Comparison of ENCODE assay signal across 9 mouse cellular contexts in the genomic region with DNA sequence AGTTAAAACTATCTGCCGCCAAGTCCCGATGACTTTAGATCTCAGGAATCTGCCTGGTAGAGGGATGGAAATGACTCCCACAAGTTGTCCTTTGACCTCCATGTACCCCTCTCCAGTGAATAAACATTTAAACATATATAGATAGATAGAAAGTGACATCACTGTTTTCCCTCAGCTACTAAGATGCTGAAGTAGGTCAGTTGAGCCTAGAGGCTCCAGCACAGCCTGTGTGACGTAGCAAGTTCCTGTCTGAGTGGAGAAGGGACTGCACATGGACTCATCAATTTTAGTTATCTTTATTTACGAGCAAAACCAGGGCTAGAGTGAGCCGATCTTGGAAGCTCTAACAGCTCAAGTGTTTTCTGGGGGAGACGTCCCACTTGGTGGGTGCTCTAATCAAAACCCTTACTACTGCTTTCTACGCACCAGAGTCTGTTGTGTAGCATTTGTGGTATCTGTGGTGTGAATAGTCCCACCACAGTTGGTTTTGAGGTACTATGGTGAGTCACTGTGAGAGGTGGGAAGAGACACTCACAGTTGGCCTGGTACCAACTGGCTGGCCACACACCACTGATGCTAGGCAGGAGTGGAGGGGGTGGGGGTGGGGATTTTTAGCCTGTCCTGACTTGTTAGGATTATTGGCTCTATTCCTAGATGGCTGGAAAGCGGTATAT. TPM values are rescaled to one million over a fixed set of nuclear protein-coding genes. Genes with fewer than 3 reads are reported as not detected.
DNase-seq lines count a peak whose midpoint lies in the region; ATAC-seq lines count a peak whose summit lies in the region.
"Had no signal": no experiment of that assay in that cellular context is flagged by ENCODE, and none has a peak within 500 bp of the region (broad histone marks: within the 10 kb centered on the region; RNA-seq: fewer than 3 reads in every experiment).

No protein-coding gene starts in this region.

- 88% methylated on average over 8 of the region's 8 CpGs for WGBS in forebrain, embryonic 10.5 days
- 91% methylated on average over 8 of the region's 8 CpGs for whole genome bisulfite sequencing in forebrain, embryonic 15.5 days
- WGBS in lung, embryonic 15.5 days, result 37% methylated on average over 8 of the region's 8 CpGs
- 42% methylated on average over 8 of the region's 8 CpGs for WGBS in stomach, embryonic 14.5 days

- H3K27ac ChIP-seq in forebrain, embryonic 10.5 days, result 0 out of 2 replicates have a peak overlapping the region, but pooled peaks have one; percentile 22
- H3K27ac ChIP-seq in forebrain, embryonic 15.5 days (replicated peaks), result no peak overlapping the region
- H3K27ac ChIP-seq in lung, embryonic 15.5 days, result peak overlapping the region; percentile 41
- peak overlapping the region; percentile 75; the same call in 1 of the 2 replicates for H3K27ac ChIP-seq in stomach, embryonic 14.5 days (ENCODE audit: low read length)

- H3K27me3 ChIP-seq in forebrain, embryonic 10.5 days (ENCODE audit: poor library complexity, severe bottlenecking), result no peaks in the 10 kb centered on the region
- H3K27me3 ChIP-seq in forebrain, embryonic 15.5 days, result no peaks in the 10 kb centered on the region
- no peaks in the 10 kb centered on the region for H3K27me3 ChIP-seq in lung, embryonic 15.5 days
- no peaks in the 10 kb centered on the region for H3K27me3 ChIP-seq in stomach, embryonic 14.5 days (ENCODE audit: control insufficient read depth, insufficient read depth, low read length)

- peaks cover 61% of the 10 kb centered on the region for H3K4me1 ChIP-seq in forebrain, embryonic 10.5 days
- peaks cover 16% of the 10 kb centered on the region for H3K4me1 ChIP-seq in forebrain, embryonic 15.5 days
- peaks cover 73% of the 10 kb centered on the region for H3K4me1 ChIP-seq in lung, embryonic 15.5 days
- peaks cover 57% of the 10 kb centered on the region for H3K4me1 ChIP-seq in stomach, embryonic 14.5 days (ENCODE audit: control insufficient read depth, insufficient read depth, low read length)

- H3K4me3 ChIP-seq in forebrain, embryonic 10.5 days, result no peak overlapping the region
- H3K4me3 ChIP-seq in forebrain, embryonic 15.5 days, result no peak overlapping the region
- no peak overlapping the region for H3K4me3 ChIP-seq in lung, embryonic 15.5 days
- H3K4me3 ChIP-seq in stomach, embryonic 14.5 days (ENCODE audit: low read depth, low read length), result no peak overlapping the region

- no peak overlapping the region for H3K9ac ChIP-seq in forebrain, embryonic 15.5 days (replicated peaks)
- no peak overlapping the region for H3K9ac ChIP-seq in lung, embryonic 15.5 days
- no peak overlapping the region for H3K9ac ChIP-seq in stomach, embryonic 14.5 days (replicated peaks; ENCODE audit: low read depth, low read length)

- no peaks in the 10 kb centered on the region for H3K9me3 ChIP-seq in forebrain, embryonic 10.5 days
- H3K9me3 ChIP-seq in forebrain, embryonic 15.5 days, result no peaks in the 10 kb centered on the region
- no peaks in the 10 kb centered on the region for H3K9me3 ChIP-seq in lung, embryonic 15.5 days
- H3K9me3 ChIP-seq in stomach, embryonic 14.5 days (ENCODE audit: control insufficient read depth, low read depth, low read length), result no peaks in the 10 kb centered on the region

- no peak overlapping the region for H3K4me2 ChIP-seq in forebrain, embryonic 15.5 days (replicated peaks)
- no peak overlapping the region for H3K4me2 ChIP-seq in lung, embryonic 15.5 days
- no peak overlapping the region for H3K4me2 ChIP-seq in stomach, embryonic 14.5 days (replicated peaks; ENCODE audit: low read depth, low read length)

- no peaks in the 10 kb centered on the region for H3K36me3 ChIP-seq in forebrain, embryonic 10.5 days (replicated peaks)
- no peaks in the 10 kb centered on the region for H3K36me3 ChIP-seq in forebrain, embryonic 15.5 days
- no peaks in the 10 kb centered on the region for H3K36me3 ChIP-seq in lung, embryonic 15.5 days
- H3K36me3 ChIP-seq in stomach, embryonic 14.5 days (ENCODE audit: control insufficient read depth, insufficient read depth, low read length), result no peaks in the 10 kb centered on the region

- no peak for DNase-seq in forebrain, embryonic 10.5 days (ENCODE audit: extremely low spot score, low spot score)
- no peak for DNase-seq in lung, postnatal 10 days
- DNase-seq in testis, postnatal 14 days (ENCODE audit: low spot score), result no peak
- no peak for DNase-seq in spleen, postnatal 36 days (ENCODE audit: low spot score in 2 of 2)
- DNase-seq: midbrain, embryonic 14.5 days had no signal

- ATAC-seq in forebrain, embryonic 15.5 days (replicated peaks), result no peak
- ATAC-seq in lung, embryonic 15.5 days (ENCODE audit: borderline replicate concordance, extremely low read depth, low FRiP score, low TSS enrichment), result peak; percentile 50; the same call in 1 of the 2 replicates
- ATAC-seq in inflammation-experienced regulatory T-cells, adult 6 months, result peak; percentile 17
- ATAC-seq in stomach, embryonic 14.5 days (ENCODE audit: insufficient number of reproducible peaks, insufficient read depth, low FRiP score, low read depth), result peak; percentile 24; the same call in 1 of the 2 replicates

RNA-seq across cellular contexts. Expression of a gene that starts 43.1 kb away (rescaled TPM):
- 28.6 and 28.7 TPM in 2 replicates for polyA plus RNA-seq in forebrain, embryonic 10.5 days (2016; fragmentation: Nextera tagmentation; extraction: Ambion mirVana)
- 31.5 and 33.5 TPM in 2 replicates for polyA plus RNA-seq in forebrain, embryonic 15.5 days (2015; fragmentation: Nextera tagmentation; extraction: Ambion mirVana)
- polyA plus RNA-seq in lung, embryonic 15.5 days (2015; fragmentation: Nextera tagmentation; extraction: Ambion mirVana), result 40.2 and 43.4 TPM in 2 replicates
- 100 to 1,000 TPM; 103 to 111 (median 108) TPM for polyA plus RNA-seq in inflammation-experienced regulatory T-cells, adult 6 months (2017; shearing (Covaris generic))
- 38.9 and 39.3 TPM in 2 replicates for polyA plus RNA-seq in stomach, embryonic 14.5 days (2014; fragmentation: Nextera tagmentation; extraction: Ambion mirVana)
